Mouse (Mus musculus) ovary, adult 18-20 months (tissue): ENCODE results near the gene Map2k3.
A peak's percentile ranks its signal among the peaks of the same experiment; 100 is the strongest.

ENCODE experiments used
- DNase-seq: peaks from one replicate; pipeline ENCODE4 v3.0.0; 2022; ENCODE audit warnings: low spot score, mixed read lengths

Gene Map2k3

GRCm38 (mm10) chr11:60924981-60925380 is 6.9 kb upstream of the Map2k3 start:
- DNase-seq: no peak

- DNase-seq: peak; percentile 74
Measured at GRCm38 (mm10) chr11:60927264-60927663, 4.6 kb upstream of the Map2k3 start.

GRCm38 (mm10) chr11:60930724-60931281 is 1.0 kb upstream of the Map2k3 start:
- no peak for DNase-seq

GRCm38 (mm10) chr11:60931282-60931868 is 458 bp upstream of the Map2k3 start:
- no peak for DNase-seq

- no peak for DNase-seq
Measured at GRCm38 (mm10) chr11:60932503-60933020, 729 bp downstream of the Map2k3 start.

GRCm38 (mm10) chr11:60933178-60933930 is 1.5 kb downstream of the Map2k3 start:
- no peak for DNase-seq

- DNase-seq: no peak
Measured at GRCm38 (mm10) chr11:60934795-60935194, 3.0 kb downstream of the Map2k3 start.

- peak; percentile 53 for DNase-seq
Measured at GRCm38 (mm10) chr11:60935326-60935974, 3.6 kb downstream of the Map2k3 start.

GRCm38 (mm10) chr11:60935975-60936373 is 4.1 kb downstream of the Map2k3 start:
- DNase-seq: no peak

- no peak for DNase-seq
Measured at GRCm38 (mm10) chr11:60937611-60938010, 5.8 kb downstream of the Map2k3 start.

- DNase-seq: no peak
Measured at GRCm38 (mm10) chr11:60939487-60939886, 7.7 kb downstream of the Map2k3 start.

GRCm38 (mm10) chr11:60940501-60940900 is 8.7 kb downstream of the Map2k3 start:
- DNase-seq: no peak

GRCm38 (mm10) chr11:60941370-60941769 is 9.5 kb downstream of the Map2k3 start:
- no peak for DNase-seq

GRCm38 (mm10) chr11:60942263-60943015 is 10.6 kb downstream of the Map2k3 start:
- DNase-seq: no peak

- no peak for DNase-seq
Measured at GRCm38 (mm10) chr11:60945003-60945402, 13.2 kb downstream of the Map2k3 start.

GRCm38 (mm10) chr11:60951896-60952295 is 20.1 kb downstream of the Map2k3 start:
- no peak for DNase-seq

GRCm38 (mm10) chr11:60952362-60952761 is 20.5 kb downstream of the Map2k3 start:
- no peak for DNase-seq

- DNase-seq: no peak
Measured at GRCm38 (mm10) chr11:60952986-60953385, 21.2 kb downstream of the Map2k3 start.

GRCm38 (mm10) chr11:60953803-60954202 is 22.0 kb downstream of the Map2k3 start:
- DNase-seq: peak; percentile 82

- DNase-seq: no peak
Measured at GRCm38 (mm10) chr11:60954255-60955104, 22.6 kb downstream of the Map2k3 start.
